Mouse (Mus musculus) neural tube, embryonic 11.5 days (tissue): ENCODE results near the gene Ccdc136. TPM values are rescaled to one million over a fixed set of nuclear protein-coding genes. Genes with fewer than 3 reads are reported as not detected.

ENCODE experiments used
- ATAC-seq: fragments of 200-750 bp; cut with Nextera tagmentation; 2 replicates; pipeline ENCODE4 v1.8.0; 2017; ENCODE audit warnings: moderate number of reproducible peaks, mild to moderate bottlenecking, moderate TSS enrichment, moderate library complexity; ENCODE audit not compliant: insufficient read depth, low FRiP score, low TSS enrichment
- DNase-seq: peaks from one replicate; pipeline ENCODE4 v3.0.0-alpha.2; 2015; ENCODE audit warnings: low spot score
- H3K27ac ChIP-seq: fragments of 300-500 bp; sonication (generic); 2 replicates; pipeline ENCODE4 v1.5.1; 2014; ENCODE audit warnings: low read depth, mild to moderate bottlenecking, low read length
- H3K27me3 ChIP-seq: fragments of 300-500 bp; sonication (generic); 2 replicates; pipeline ENCODE4 v1.6.1; 2014; ENCODE audit warnings: mild to moderate bottlenecking, low read length, mixed read lengths; ENCODE audit not compliant: control insufficient read depth, insufficient read depth
- H3K36me3 ChIP-seq: fragments of 300-500 bp; sonication (generic); 2 replicates; pipeline ENCODE4 v1.6.1; 2014; ENCODE audit warnings: mild to moderate bottlenecking, low read length, moderate library complexity, mixed read lengths; ENCODE audit not compliant: control insufficient read depth, insufficient read depth
- H3K4me1 ChIP-seq: fragments of 300-500 bp; sonication (generic); 2 replicates; pipeline ENCODE4 v1.6.1; 2014; ENCODE audit warnings: low read length, mixed read lengths; ENCODE audit not compliant: control insufficient read depth, insufficient read depth
- H3K4me2 ChIP-seq: fragments of 300-500 bp; sonication (generic); 2 replicates; pipeline ENCODE4 v1.6.1; 2014; ENCODE audit warnings: low read depth, mild to moderate bottlenecking, moderate library complexity
- H3K4me3 ChIP-seq: fragments of 300-500 bp; sonication (generic); 2 replicates; pipeline ENCODE4 v1.5.1; 2014; ENCODE audit warnings: low read depth, low read length
- H3K9ac ChIP-seq: fragments of 300-500 bp; sonication (generic); 2 replicates; pipeline ENCODE4 v1.6.1; 2014; ENCODE audit warnings: mild to moderate bottlenecking, low read length
- H3K9me3 ChIP-seq: fragments of 300-500 bp; sonication (generic); 2 replicates; pipeline ENCODE4 v1.6.1; 2016; ENCODE audit warnings: low read length; ENCODE audit not compliant: control insufficient read depth
- whole genome bisulfite sequencing: fragments of 180-500 bp; shearing (Covaris S2); extraction: QIAGEN DNeasy Blood & Tissue Kit; methylation state at CpG from one replicate; pipeline ENCODE4 v1.1.7; 2014; 5-methylcytosine and 5-hydroxymethylcytosine counted together
- polyA plus RNA-seq: library from polyadenylated mRNA; unstranded; fragments of >200 nt; fragmentation: Nextera tagmentation; extraction: Ambion mirVana; gene quantifications from 2 replicates; pipeline ENCODE4 v1.2.1, GENCODE M21; 2014

Gene Ccdc136
- polyA plus RNA-seq, 1 experiment from 2014 or later: 36.8 TPM

DNA sequence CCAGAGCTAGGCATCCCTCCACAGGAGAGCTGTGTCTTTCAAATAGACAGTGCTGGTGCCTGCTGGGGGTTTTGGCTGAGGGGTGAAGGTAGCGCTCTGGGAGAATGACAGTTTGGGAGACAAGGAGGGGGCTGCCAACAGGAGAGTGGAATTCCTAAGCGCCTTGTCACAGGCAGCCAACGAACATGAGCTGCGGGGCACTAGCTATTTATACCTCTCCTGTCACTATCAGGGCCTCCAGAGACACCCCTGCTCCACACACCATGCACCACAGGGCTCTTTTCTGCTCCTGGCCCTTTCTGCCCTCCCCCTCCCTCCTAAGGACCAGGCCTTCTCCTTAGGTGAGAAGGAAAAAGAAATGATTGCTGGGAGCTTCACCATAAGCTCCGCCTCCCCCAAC, 35.4 kb downstream of the Ccdc136 start:
- peaks cover 30% of the 10 kb centered on the region for H3K27me3 ChIP-seq
- peaks cover 26% of the 10 kb centered on the region for H3K4me1 ChIP-seq
- H3K4me3 ChIP-seq: no peak overlapping the region
- 26% methylated on average over 5 of the region's 5 CpGs for WGBS
- no peak overlapping the region for H3K4me2 ChIP-seq
- no peak overlapping the region for H3K27ac ChIP-seq
- DNase-seq (no peak), ATAC-seq (no peak)
- H3K9me3 ChIP-seq: no peaks in the 10 kb centered on the region
- H3K9ac ChIP-seq: no peak overlapping the region
- H3K36me3 ChIP-seq: no peaks in the 10 kb centered on the region

DNA sequence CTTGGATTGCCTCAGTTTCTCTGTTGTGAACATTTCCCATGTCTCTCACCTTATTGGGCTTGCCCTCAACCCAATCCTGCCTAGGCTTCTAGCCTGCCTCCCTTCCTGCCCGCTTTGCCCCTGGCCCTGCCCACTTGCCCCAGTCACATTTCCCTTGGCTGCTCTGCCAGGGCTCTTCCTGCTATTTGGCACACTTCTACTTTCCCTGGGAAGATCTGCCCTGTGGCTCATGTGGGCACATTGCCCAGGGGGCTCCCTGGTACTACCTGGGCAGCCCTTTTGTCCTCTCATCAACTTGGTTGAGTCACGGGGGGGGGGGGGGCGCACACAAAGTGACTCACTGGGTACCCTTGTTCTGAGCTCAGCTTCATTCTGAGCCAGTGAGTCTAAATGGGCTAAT, 36.0 kb downstream of the Ccdc136 start:
- 47% methylated on average over 3 of the region's 3 CpGs for WGBS
- Histone ChIP-seq H3K36me3 (no peaks in the 10 kb centered on the region), H3K4me3 (no peak overlapping the region), H3K27me3 (peaks cover 30% of the 10 kb centered on the region), H3K4me2 (no peak overlapping the region), H3K9ac (no peak overlapping the region), H3K4me1 (peaks cover 30% of the 10 kb centered on the region), H3K27ac (no peak overlapping the region), H3K9me3 (no peaks in the 10 kb centered on the region)
- ATAC-seq (no peak), DNase-seq (no peak)

GRCm38 (mm10) chr6:29432676-29433037, 36.5 kb downstream of the Ccdc136 start:
- DNase-seq (no peak), ATAC-seq (no peak)
- no peak overlapping the region for H3K27ac ChIP-seq
- H3K9me3 ChIP-seq: no peaks in the 10 kb centered on the region
- H3K9ac ChIP-seq: peak overlapping the region; percentile 48; the same call in 1 of the 2 replicates
- H3K27me3 ChIP-seq: peaks cover 30% of the 10 kb centered on the region
- peaks cover 30% of the 10 kb centered on the region for H3K4me1 ChIP-seq
- no peaks in the 10 kb centered on the region for H3K36me3 ChIP-seq
- peak overlapping the region; percentile 40 for H3K4me3 ChIP-seq
- H3K4me2 ChIP-seq: peak overlapping the region; percentile 62

GRCm38 (mm10) chr6:29433038-29433803, 37.1 kb downstream of the Ccdc136 start, which contains the start of gene Flnc:
TSS of gene Flnc (plus strand) at chr6:29433256.
- H3K27ac ChIP-seq: no peak within 1 kb of the TSS
- no peaks in the 10 kb centered on the region for H3K9me3 ChIP-seq
- peak within 1 kb of the TSS; percentile 40 for H3K4me3 ChIP-seq
- WGBS: under 1% methylated on average over 72 of the region's 77 CpGs
- peak within 1 kb of the TSS; percentile 62 for H3K4me2 ChIP-seq
- H3K27me3 ChIP-seq: peaks cover 30% of the 10 kb centered on the region
- peak within 1 kb of the TSS; percentile 48 for H3K9ac ChIP-seq
- H3K4me1 ChIP-seq: peaks cover 30% of the 10 kb centered on the region
- H3K36me3 ChIP-seq: no peaks in the 10 kb centered on the region
- ATAC-seq: no peak
- DNase-seq: peak; percentile 53

GRCm38 (mm10) chr6:29433804-29434795, 38.0 kb downstream of the Ccdc136 start:
- Histone ChIP-seq H3K27ac (0 out of 2 replicates have a peak overlapping the region, but pooled peaks have one; percentile 6), H3K9ac (peak overlapping the region; percentile 48; the same call in 1 of the 2 replicates), H3K4me1 (peaks cover 30% of the 10 kb centered on the region), H3K4me2 (peak overlapping the region; percentile 62), H3K27me3 (peaks cover 30% of the 10 kb centered on the region), H3K36me3 (no peaks in the 10 kb centered on the region; the same call in 1 of the 2 replicates), H3K4me3 (peak overlapping the region; percentile 40), H3K9me3 (no peaks in the 10 kb centered on the region)
- no peak for ATAC-seq
- DNase-seq: peak; percentile 52
- 3% methylated on average over 27 of the region's 27 CpGs for WGBS

GRCm38 (mm10) chr6:29434911-29435691, 39.0 kb downstream of the Ccdc136 start:
- H3K4me3 ChIP-seq: peak overlapping the region; percentile 40
- H3K27ac ChIP-seq: peak overlapping the region; percentile 6
- H3K9ac ChIP-seq: peak overlapping the region; percentile 2
- H3K4me2 ChIP-seq: peak overlapping the region; percentile 62
- no peaks in the 10 kb centered on the region; the same call in 1 of the 2 replicates for H3K36me3 ChIP-seq
- ATAC-seq (peak; percentile 15; the same call in 1 of the 2 replicates), DNase-seq (peak; percentile 64)
- WGBS: 1% methylated on average over 13 of the region's 13 CpGs
- no peaks in the 10 kb centered on the region for H3K9me3 ChIP-seq
- H3K27me3 ChIP-seq: peaks cover 30% of the 10 kb centered on the region
- peaks cover 30% of the 10 kb centered on the region for H3K4me1 ChIP-seq

DNA sequence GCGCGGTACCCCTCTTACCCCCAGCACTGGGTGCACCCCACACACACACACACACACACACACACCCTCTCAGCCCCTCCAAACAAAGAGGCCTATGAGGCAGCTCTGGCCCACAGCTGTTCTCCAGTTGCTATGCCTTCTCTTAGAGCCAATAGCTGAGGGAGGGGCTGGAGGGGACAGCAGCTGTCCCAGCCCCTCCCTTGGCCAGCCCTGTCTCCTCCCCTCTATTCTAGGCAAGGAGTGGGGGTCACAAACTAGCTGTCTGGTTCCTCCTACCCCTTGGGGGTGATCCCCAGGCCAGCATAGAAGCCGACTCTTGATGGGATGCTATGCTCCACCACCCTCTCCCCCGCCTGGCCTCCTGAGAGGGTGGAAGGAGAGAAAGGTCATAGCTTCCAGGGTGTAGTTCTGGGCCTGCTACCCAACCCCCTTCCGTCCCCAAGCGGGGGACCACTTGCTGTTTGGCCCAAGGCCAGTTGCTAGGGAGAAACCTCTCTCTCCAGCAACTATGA, 39.9 kb downstream of the Ccdc136 start:
- H3K36me3 ChIP-seq: no peaks in the 10 kb centered on the region; the same call in 1 of the 2 replicates
- no peaks in the 10 kb centered on the region for H3K9me3 ChIP-seq
- peak overlapping the region; percentile 70 for H3K27ac ChIP-seq
- peak overlapping the region; percentile 2 for H3K9ac ChIP-seq
- ATAC-seq (peak; percentile 61), DNase-seq (peak; percentile 59)
- H3K4me3 ChIP-seq: peak overlapping the region; percentile 40; the same call in 1 of the 2 replicates
- peaks cover 30% of the 10 kb centered on the region for H3K27me3 ChIP-seq
- 8% methylated on average over 6 of the region's 6 CpGs for WGBS
- H3K4me2 ChIP-seq: peak overlapping the region; percentile 62
- H3K4me1 ChIP-seq: peaks cover 30% of the 10 kb centered on the region
